Mouse (Mus musculus) midbrain, postnatal 0 days (tissue): Measurements from ENCODE around the gene Gnpat. TPM values are rescaled to one million over a fixed set of nuclear protein-coding genes. Genes with fewer than 3 reads are reported as not detected.

Experiments
- ATAC-seq: fragments of 200-750 bp; cut with Nextera tagmentation; 2 replicates; pipeline ENCODE4 v1.8.0; 2017; ENCODE audit warnings: moderate number of reproducible peaks, mild to moderate bottlenecking, moderate TSS enrichment, moderate library complexity; ENCODE audit not compliant: low FRiP score
- DNase-seq: peaks from one replicate; pipeline ENCODE4 v3.0.0-alpha.2; 2015; ENCODE audit warnings: low spot score
- H3K27ac ChIP-seq: fragments of 300-500 bp; sonication (generic); 2 replicates; pipeline ENCODE4 v1.5.1; 2014; ENCODE audit warnings: low read depth, mild to moderate bottlenecking, low read length, mixed read lengths
- H3K27me3 ChIP-seq: fragments of 300-500 bp; sonication (generic); 2 replicates; pipeline ENCODE4 v1.6.1; 2014; ENCODE audit warnings: low read length, control low read depth, mixed read lengths; ENCODE audit not compliant: insufficient read depth
- H3K36me3 ChIP-seq: fragments of 300-500 bp; sonication (generic); 2 replicates; pipeline ENCODE4 v1.6.1; 2014; ENCODE audit warnings: low read length, control low read depth, mixed read lengths; ENCODE audit not compliant: insufficient read depth
- H3K4me1 ChIP-seq: fragments of 300-500 bp; sonication (generic); 2 replicates; pipeline ENCODE4 v1.6.1; 2014; ENCODE audit warnings: mild to moderate bottlenecking, control low read depth, antibody characterized with exemption, low read length, mixed read lengths; ENCODE audit not compliant: insufficient read depth
- H3K4me2 ChIP-seq: fragments of 300-500 bp; sonication (generic); 2 replicates; pipeline ENCODE4 v1.6.1; 2014; ENCODE audit warnings: low read depth, mild to moderate bottlenecking, low read length, mixed read lengths; ENCODE audit not compliant: poor library complexity, severe bottlenecking
- H3K4me3 ChIP-seq: fragments of 300-500 bp; sonication (generic); 2 replicates; pipeline ENCODE4 v1.5.1; 2014; ENCODE audit warnings: low read depth, mild to moderate bottlenecking, low read length, moderate library complexity
- H3K9ac ChIP-seq: fragments of 300-500 bp; sonication (generic); replicated peaks from 2 replicates; pipeline ENCODE4 v1.6.1; 2014; ENCODE audit warnings: mild to moderate bottlenecking, low read length, moderate library complexity, mixed read lengths; ENCODE audit not compliant: poor library complexity, severe bottlenecking
- H3K9me3 ChIP-seq: fragments of 300-500 bp; sonication (generic); 2 replicates; pipeline ENCODE4 v1.6.1; 2016; ENCODE audit warnings: low read length, control low read depth
- CTCF ChIP-seq: IDR thresholded peaks from 2 replicates; pipeline ENCODE4 v1.5.1; 2016; ENCODE audit warnings: antibody characterized with exemption, mild to moderate bottlenecking
- WGBS: fragments of 180-500 bp; shearing (Covaris S2); extraction: QIAGEN DNeasy Blood & Tissue Kit; methylation state at CpG from one replicate; pipeline ENCODE4 v1.1.7; 2014; 5-methylcytosine and 5-hydroxymethylcytosine counted together
- polyA plus RNA-seq: library from polyadenylated mRNA; unstranded; fragments of >200 nt; fragmentation: Nextera tagmentation; extraction: Ambion mirVana; gene quantifications from 2 replicates; pipeline ENCODE4 v1.2.1, GENCODE M21; 2015
- total RNA-seq: library from RNA; depleted of rRNA; stranded (reverse); fragments of >200 nt; gene quantifications from 2 replicates; pipeline ENCODE4 v1.2.3, GENCODE M21; 2014

Gnpat gene
- total and polyA plus RNA-seq, 2 experiments from 2014 or later: 45.1 to 48.2 TPM

GRCm38 (mm10) chr8:124831531-124831930 is 31.3 kb upstream of the Gnpat start:
- Histone ChIP-seq H3K36me3 (peaks cover 34% of the 10 kb centered on the region), H3K4me2 (no peak overlapping the region), H3K9me3 (no peaks in the 10 kb centered on the region), H3K27me3 (no peaks in the 10 kb centered on the region), H3K4me3 (no peak overlapping the region), H3K27ac (no peak overlapping the region), H3K9ac (no peak overlapping the region), H3K4me1 (no peaks in the 10 kb centered on the region)
- 81% methylated on average over 6 of the region's 6 CpGs for WGBS
- DNase-seq: no peak
- no peak for ATAC-seq
- no peak for TF ChIP-seq CTCF

GRCm38 (mm10) chr8:124831941-124832340 is 30.9 kb upstream of the Gnpat start:
- no peak overlapping the region for H3K4me3 ChIP-seq
- no peaks in the 10 kb centered on the region for H3K4me1 ChIP-seq
- no peak for ATAC-seq
- H3K36me3 ChIP-seq: peaks cover 30% of the 10 kb centered on the region
- no peaks in the 10 kb centered on the region for H3K9me3 ChIP-seq
- H3K4me2 ChIP-seq: no peak overlapping the region
- WGBS: 90% methylated on average over 6 of the region's 6 CpGs
- H3K27ac ChIP-seq: no peak overlapping the region
- no peaks in the 10 kb centered on the region for H3K27me3 ChIP-seq
- TF ChIP-seq CTCF: no peak
- no peak for DNase-seq
- H3K9ac ChIP-seq: no peak overlapping the region

- no peaks in the 10 kb centered on the region for H3K9me3 ChIP-seq
- H3K4me3 ChIP-seq: no peak overlapping the region
- 45% methylated on average over 15 of the region's 15 CpGs for WGBS
- no peaks in the 10 kb centered on the region for H3K27me3 ChIP-seq
- H3K27ac ChIP-seq: no peak overlapping the region
- DNase-seq: no peak
- H3K4me1 ChIP-seq: no peaks in the 10 kb centered on the region
- no peak for ATAC-seq
- no peak overlapping the region for H3K9ac ChIP-seq
- peaks cover 24% of the 10 kb centered on the region for H3K36me3 ChIP-seq
- 0 out of 2 replicates have a peak overlapping the region, but pooled peaks have one; percentile 2 for H3K4me2 ChIP-seq
- peak; percentile 7; the same call in 1 of the 2 replicates for TF ChIP-seq CTCF
These were observed 29.2 kb upstream of the Gnpat start for GRCm38 (mm10) chr8:124833430-124834205.

- TF ChIP-seq CTCF: no peak
- no peak for DNase-seq
- ATAC-seq: no peak
These were observed 27.0 kb upstream of the Gnpat start for GRCm38 (mm10) chr8:124835848-124836247.

GRCm38 (mm10) chr8:124836273-124836672 is 26.6 kb upstream of the Gnpat start:
- Histone ChIP-seq H3K27ac (no peak overlapping the region), H3K9ac (no peak overlapping the region), H3K4me1 (no peaks in the 10 kb centered on the region), H3K9me3 (no peaks in the 10 kb centered on the region), H3K36me3 (peaks cover 25% of the 10 kb centered on the region), H3K4me2 (no peak overlapping the region), H3K27me3 (no peaks in the 10 kb centered on the region), H3K4me3 (no peak overlapping the region)
- no peak for TF ChIP-seq CTCF
- WGBS: 72% methylated on average over 7 of the region's 7 CpGs
- ATAC-seq (no peak), DNase-seq (no peak)

More at GRCm38 (mm10) chr8:124835848-124836247, 27.0 kb upstream of the Gnpat start:
- Histone ChIP-seq H3K27me3 (no peaks in the 10 kb centered on the region), H3K4me3 (no peak overlapping the region), H3K9ac (no peak overlapping the region), H3K4me1 (no peaks in the 10 kb centered on the region), H3K27ac (no peak overlapping the region), H3K9me3 (no peaks in the 10 kb centered on the region), H3K36me3 (peaks cover 21% of the 10 kb centered on the region), H3K4me2 (no peak overlapping the region)

GRCm38 (mm10) chr8:124836907-124837306 is 25.9 kb upstream of the Gnpat start:
- Histone ChIP-seq H3K27me3 (no peaks in the 10 kb centered on the region), H3K4me1 (no peaks in the 10 kb centered on the region), H3K36me3 (peaks cover 20% of the 10 kb centered on the region), H3K4me3 (no peak overlapping the region), H3K27ac (no peak overlapping the region), H3K9ac (no peak overlapping the region), H3K4me2 (no peak overlapping the region), H3K9me3 (no peaks in the 10 kb centered on the region)
- 75% methylated on average over 2 of the region's 2 CpGs for WGBS
- no peak for TF ChIP-seq CTCF
- ATAC-seq: no peak
- no peak for DNase-seq
